Mouse (Mus musculus): ENCODE results near the gene Baz2b.

Gene Baz2b

GRCm38 (mm10) chr2:60209703-60210651 is at the start of gene Baz2b, which contains the start of gene March7:
Gene Baz2b (minus strand): TSS chr2:60209839.
Gene March7 (plus strand): TSS chr2:60209887.
- peak; percentile 74 to 86 for DNase-seq (ENCODE audit: low spot score in 2 of 2)

- DNase-seq (ENCODE audit: low spot score in 2 of 2) = no peak
These were observed 49.5 kb upstream of the Baz2b start for GRCm38 (mm10) chr2:60259186-60259585.

GRCm38 (mm10) chr2:60256751-60257150 is 47.1 kb upstream of the Baz2b start:
- no peak for DNase-seq (ENCODE audit: low spot score in 2 of 2)

GRCm38 (mm10) chr2:60253506-60253905 is 43.9 kb upstream of the Baz2b start:
- DNase-seq (ENCODE audit: low spot score in 2 of 2) = no peak

GRCm38 (mm10) chr2:60252782-60253181 is 43.1 kb upstream of the Baz2b start:
- DNase-seq (ENCODE audit: low spot score in 2 of 2) = no peak

- no peak for DNase-seq (ENCODE audit: low spot score in 2 of 2)
These were observed 24.9 kb upstream of the Baz2b start for GRCm38 (mm10) chr2:60234506-60234905.

- no peak for DNase-seq (ENCODE audit: low spot score in 2 of 2)
These were observed 23.5 kb upstream of the Baz2b start for GRCm38 (mm10) chr2:60233147-60233546.

- DNase-seq (ENCODE audit: low spot score in 2 of 2) = no peak
These were observed 20.7 kb upstream of the Baz2b start for GRCm38 (mm10) chr2:60230361-60230760.

GRCm38 (mm10) chr2:60228470-60228869 is 18.8 kb upstream of the Baz2b start:
- no peak for DNase-seq (ENCODE audit: low spot score in 2 of 2)

- no peak for DNase-seq (ENCODE audit: low spot score in 2 of 2)
These were observed 13.8 kb upstream of the Baz2b start for GRCm38 (mm10) chr2:60223489-60223888.

GRCm38 (mm10) chr2:60221954-60222353 is 12.3 kb upstream of the Baz2b start:
- DNase-seq (ENCODE audit: low spot score in 2 of 2) = no peak

- DNase-seq (ENCODE audit: low spot score in 2 of 2) = peak in 1 of 2 experiments; percentile 25
These were observed 11.6 kb upstream of the Baz2b start for GRCm38 (mm10) chr2:60221236-60221635.

GRCm38 (mm10) chr2:60217620-60218019 is 8.0 kb upstream of the Baz2b start:
- DNase-seq (ENCODE audit: low spot score in 2 of 2) = no peak

- DNase-seq (ENCODE audit: low spot score in 2 of 2) = no peak
These were observed 7.0 kb upstream of the Baz2b start for GRCm38 (mm10) chr2:60216547-60217153.

- no peak for DNase-seq (ENCODE audit: low spot score in 2 of 2)
These were observed 5.0 kb upstream of the Baz2b start for GRCm38 (mm10) chr2:60214683-60215082.

- DNase-seq (ENCODE audit: low spot score in 2 of 2) = no peak
These were observed 2.8 kb upstream of the Baz2b start for GRCm38 (mm10) chr2:60212488-60212887.

GRCm38 (mm10) chr2:60210821-60211220 is 1.2 kb upstream of the Baz2b start:
- DNase-seq (ENCODE audit: low spot score in 2 of 2) = no peak

- peak; percentile 33 to 51 for DNase-seq (ENCODE audit: low spot score in 2 of 2)
These were observed 472 bp downstream of the Baz2b start for GRCm38 (mm10) chr2:60209122-60209611.

- DNase-seq (ENCODE audit: low spot score in 2 of 2) = no peak
These were observed 3.8 kb downstream of the Baz2b start for GRCm38 (mm10) chr2:60205795-60206194.

- no peak for DNase-seq (ENCODE audit: low spot score in 2 of 2)
These were observed 5.5 kb downstream of the Baz2b start for GRCm38 (mm10) chr2:60204162-60204561.

- DNase-seq (ENCODE audit: low spot score in 2 of 2) = no peak
These were observed 5.9 kb downstream of the Baz2b start for GRCm38 (mm10) chr2:60203733-60204132.

- DNase-seq (ENCODE audit: low spot score in 2 of 2) = no peak
These were observed 6.6 kb downstream of the Baz2b start for GRCm38 (mm10) chr2:60202900-60203530.
